Mouse (Mus musculus) ES-E14 (cell line): ENCODE data around the gene Rpl5. TPM values are rescaled to one million over a fixed set of nuclear protein-coding genes. Genes with fewer than 3 reads are reported as not detected.
"Not testable (repeated sequence)": the region's sequence is repeated elsewhere in the genome, so short reads cannot be mapped to it uniquely, and the experiment has no call there.

Experiments
- DNase-seq: peaks from one replicate; pipeline ENCODE4 v3.0.0-alpha.2; 2013; ENCODE audit warnings: low read depth, low spot score
- H3K27ac ChIP-seq: 2 replicates; pipeline ENCODE4 v1.5.1; 2012; ENCODE audit warnings: low read depth, mild to moderate bottlenecking, low read length, moderate library complexity, mixed read lengths; ENCODE audit not compliant: poor library complexity, insufficient read depth, severe bottlenecking
- H3K36me3 ChIP-seq: 2 replicates; pipeline ENCODE4 v1.6.1; 2012; ENCODE audit warnings: mild to moderate bottlenecking, low read length, moderate library complexity, mixed read lengths; ENCODE audit not compliant: control insufficient read depth, poor library complexity, insufficient read depth, severe bottlenecking
- H3K4me1 ChIP-seq, 2 experiments: fragments of 150-350 bp in 1 of 2; sonication (generic) in 1 of 2; 2 replicates each; pipeline ENCODE4 v1.6.1; 2012; ENCODE audit warnings: low read length in 2 of 2, mild to moderate bottlenecking in 1 of 2, mixed read lengths in 1 of 2; ENCODE audit not compliant: control insufficient read depth in 2 of 2, insufficient read depth in 2 of 2, poor library complexity in 1 of 2
- H3K4me3 ChIP-seq, 2 experiments: fragments of 150-350 bp in 1 of 2; sonication (generic) in 1 of 2; 2 replicates each; pipeline ENCODE4 v1.5.1; 2012; ENCODE audit warnings: low read length in 2 of 2, low read depth in 1 of 2, mild to moderate bottlenecking in 1 of 2, mixed read lengths in 1 of 2; ENCODE audit not compliant: insufficient read depth in 1 of 2, poor library complexity in 1 of 2, severe bottlenecking in 1 of 2
- H3K9ac ChIP-seq: 2 replicates; pipeline ENCODE4 v1.6.1; 2012; ENCODE audit warnings: low read depth, mild to moderate bottlenecking, low read length, mixed read lengths; ENCODE audit not compliant: poor library complexity, insufficient read depth, severe bottlenecking
- H3K9me3 ChIP-seq: fragments of 150-350 bp; sonication (generic); 2 replicates; pipeline ENCODE4 v1.6.1; 2012; ENCODE audit warnings: low read depth, mild to moderate bottlenecking, low read length; ENCODE audit not compliant: control insufficient read depth, insufficient read depth
- CHD2 ChIP-seq: IDR thresholded peaks from 2 replicates; pipeline ENCODE4 v1.6.1; 2014; ENCODE audit warnings: mild to moderate bottlenecking, low read depth, low read length, inconsistent platforms
- HCFC1 ChIP-seq: IDR thresholded peaks from 2 replicates; pipeline ENCODE4 v1.6.1; 2012; ENCODE audit warnings: low read length, inconsistent platforms, borderline replicate concordance; ENCODE audit not compliant: insufficient read depth
- MAFK ChIP-seq: IDR thresholded peaks from 2 replicates; pipeline ENCODE4 v1.6.1; 2014; ENCODE audit warnings: mild to moderate bottlenecking, low read depth, low read length, inconsistent platforms; ENCODE audit not compliant: insufficient read depth
- ZC3H11A ChIP-seq: IDR thresholded peaks from 2 replicates; pipeline ENCODE4 v1.6.1; 2012; ENCODE audit warnings: low read depth, mild to moderate bottlenecking, inconsistent platforms, low read length, borderline replicate concordance
- ZNF384 ChIP-seq: IDR thresholded peaks from 2 replicates; pipeline ENCODE4 v1.6.1; 2012; ENCODE audit warnings: low read depth, low read length, inconsistent platforms
- in situ Hi-C, 2 experiments: fragments of 600-800 bp; cut with MboI; formaldehyde crosslinking; loops; one replicate each; pipeline ENCODE4 v1.15.1; 2025; ENCODE audit warnings: low sequenced_read_pairs in 2 of 2, inconsistent platforms in 1 of 2; ENCODE audit not compliant: unreplicated experiment in 2 of 2
- total RNA-seq: library from RNA; depleted of rRNA; stranded (reverse); fragments of 300-350 nt; gene quantifications from 2 replicates; pipeline ENCODE4 v1.2.3, GENCODE M21; 2012

Gene Rpl5
- total RNA-seq, 1 experiment = 752 TPM

DNA sequence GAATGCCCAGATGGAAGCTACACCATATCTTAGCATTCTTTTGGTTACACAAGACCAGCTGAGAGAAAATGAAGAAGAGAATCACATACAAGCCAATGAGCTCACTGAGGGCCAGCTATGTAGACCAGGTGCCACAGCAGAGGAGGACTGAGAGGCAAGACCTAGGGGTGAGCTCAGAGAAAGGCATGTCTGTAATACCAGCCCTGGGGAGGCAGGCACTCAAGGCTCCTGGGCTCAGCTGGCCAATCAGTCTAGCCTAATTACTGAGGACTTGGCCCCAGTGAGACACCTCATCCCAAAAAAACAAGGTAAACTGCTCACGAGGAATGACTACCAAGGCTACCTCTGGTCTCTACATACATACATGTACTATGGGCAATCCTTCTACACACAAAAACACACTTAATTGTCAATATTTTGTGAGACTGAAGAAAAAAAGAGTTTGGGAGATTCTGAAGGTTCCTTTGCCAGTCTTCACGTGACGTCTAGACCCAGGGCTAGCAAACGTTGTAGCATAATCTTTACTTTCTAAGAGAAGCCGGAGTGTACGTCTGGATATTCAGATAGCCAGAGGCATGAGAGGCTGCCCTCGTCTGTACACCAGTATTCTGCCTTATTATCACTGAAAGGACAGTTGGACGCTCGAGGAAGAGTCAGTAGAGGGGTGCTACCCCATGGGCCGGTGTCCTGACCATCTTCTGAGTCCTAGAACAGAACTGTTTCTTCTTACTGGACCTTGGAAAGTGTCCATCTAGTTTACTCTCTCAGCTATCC, 34.7 kb downstream of the Rpl5 start:
- in situ Hi-C loops = loop anchor here in 1 of 2 experiments (25.0 kb wide), 1 partner anchor 227 kb away; no protein-coding TSS in a partner anchor
- Histone ChIP-seq H3K4me3 (no peak overlapping the region), H3K9me3 (no peaks in the 10 kb centered on the region), H3K27ac (no peak overlapping the region), H3K4me1 (peaks cover 0 to 4% of the 10 kb centered on the region in 2 experiments; a peak in 1 of 4 replicates), H3K36me3 (no peaks in the 10 kb centered on the region), H3K9ac (no peak overlapping the region)
- TF ChIP-seq HCFC1 (no peak), MAFK (no peak), ZC3H11A (no peak), ZNF384 (no peak), CHD2 (no peak)
- no peak for DNase-seq

DNA sequence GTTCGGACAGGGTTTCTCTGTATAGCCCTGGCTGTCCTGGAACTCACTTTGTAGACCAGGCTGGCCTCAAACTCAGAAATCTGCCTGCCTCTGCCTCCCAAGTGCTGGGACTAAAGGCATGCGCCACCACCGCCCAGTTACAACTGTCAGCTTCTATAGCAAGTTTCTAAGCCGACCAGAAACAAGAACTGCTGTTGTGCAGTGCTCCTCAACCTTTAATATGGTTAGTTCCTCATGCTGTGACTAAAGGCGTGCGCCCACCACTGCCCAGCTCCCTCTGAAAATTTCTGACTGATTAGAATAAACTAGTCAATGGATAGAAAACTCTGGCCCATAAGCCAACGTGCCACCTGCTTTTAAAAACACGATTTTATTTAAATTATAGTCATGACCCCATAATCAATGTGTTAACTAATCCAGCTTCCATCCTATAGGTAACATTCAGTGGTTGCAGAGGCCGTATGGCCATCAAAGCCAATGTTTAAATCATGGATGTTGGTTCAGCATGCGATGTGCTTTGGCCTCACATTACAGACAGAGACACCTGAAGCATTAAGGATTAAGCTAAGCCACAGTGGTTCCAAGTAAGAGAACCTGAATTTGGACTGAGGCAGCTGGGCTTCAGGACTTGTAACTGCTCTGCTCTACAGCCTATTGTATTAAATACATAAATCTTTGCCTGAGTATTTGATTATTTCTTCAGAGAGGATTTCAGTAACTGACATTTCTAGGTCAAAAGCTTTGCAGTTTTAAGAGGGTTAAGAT, 36.5 kb downstream of the Rpl5 start:
- H3K9me3 ChIP-seq = no peaks in the 10 kb centered on the region
- H3K4me3 ChIP-seq = no peak overlapping the region
- peaks cover 0 to 4% of the 10 kb centered on the region in 2 experiments; a peak in 1 of 4 replicates for H3K4me1 ChIP-seq
- no peak overlapping the region for H3K9ac ChIP-seq
- H3K36me3 ChIP-seq = no peaks in the 10 kb centered on the region
- no peak for DNase-seq
- H3K27ac ChIP-seq = no peak overlapping the region
- in situ Hi-C loops = loop anchor here in 1 of 2 experiments (25.0 kb wide), 1 partner anchor 225 kb away; no protein-coding TSS in a partner anchor
- TF ChIP-seq CHD2 (no peak), MAFK (no peak), ZC3H11A (no peak), ZNF384 (no peak), HCFC1 (no peak)

DNA sequence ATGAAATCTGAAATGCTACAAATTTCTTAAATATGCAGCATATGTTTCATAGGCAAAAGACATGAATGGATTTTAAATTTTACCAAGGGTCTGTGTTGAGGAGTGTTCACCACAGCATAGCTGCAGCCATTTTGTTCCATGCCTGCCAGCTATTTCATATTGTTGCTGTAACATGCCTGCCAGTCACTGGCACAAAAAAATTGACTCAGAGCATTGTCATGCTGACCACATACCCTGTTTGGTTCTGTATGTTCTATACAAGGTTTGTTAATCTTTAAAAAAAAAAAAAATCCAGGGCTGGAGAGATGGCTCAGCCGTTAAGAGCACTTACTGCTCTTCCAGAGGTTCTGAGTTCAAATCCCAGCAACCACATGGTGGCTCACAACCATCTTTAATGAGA, 38.2 kb downstream of the Rpl5 start:
- not testable (repeated sequence) for DNase-seq

DNA sequence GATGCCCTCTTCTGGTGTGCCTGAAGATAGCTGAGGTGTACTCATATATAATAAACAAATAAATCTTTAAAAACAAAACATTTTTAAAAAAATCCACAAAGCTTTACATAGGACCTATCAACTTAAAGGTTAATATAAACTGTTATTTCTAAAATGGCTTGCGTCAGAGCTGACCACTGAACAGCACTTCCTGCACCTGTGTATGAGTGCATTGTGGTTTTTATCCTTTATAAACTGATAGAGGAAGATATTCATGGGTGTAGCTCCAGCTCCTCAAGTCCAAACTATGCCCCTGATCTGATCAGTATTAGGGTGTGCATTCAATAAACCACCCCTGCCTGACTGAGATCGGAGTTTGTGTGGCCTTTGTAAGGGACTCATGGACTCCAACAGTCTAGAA, 38.6 kb downstream of the Rpl5 start:
- Histone ChIP-seq H3K9ac (peak overlapping the region; percentile 19; the same call in 1 of the 2 replicates), H3K4me3 (no peak overlapping the region), H3K9me3 (no peaks in the 10 kb centered on the region), H3K27ac (no peak overlapping the region), H3K36me3 (no peaks in the 10 kb centered on the region), H3K4me1 (peaks cover 0 to 4% of the 10 kb centered on the region in 2 experiments; a peak in 2 of 4 replicates)
- in situ Hi-C loops = loop anchor here in 1 of 2 experiments (25.0 kb wide), 1 partner anchor 223 kb away; no protein-coding TSS in a partner anchor
- no peak for DNase-seq
- no peak for TF ChIP-seq ZNF384
- TF ChIP-seq MAFK = no peak

More for the DNA sequence above, 38.2 kb downstream of the Rpl5 start:
- H3K9me3 ChIP-seq, H3K36me3 ChIP-seq, H3K9ac ChIP-seq, H3K4me1 ChIP-seq, H3K4me3 ChIP-seq, H3K27ac ChIP-seq: not testable (repeated sequence)
- in situ Hi-C loops = loop anchor here in 1 of 2 experiments (25.0 kb wide), 1 partner anchor 224 kb away; no protein-coding TSS in a partner anchor
